ENCODE assay signal across 16 mouse cellular contexts in the genomic region with DNA sequence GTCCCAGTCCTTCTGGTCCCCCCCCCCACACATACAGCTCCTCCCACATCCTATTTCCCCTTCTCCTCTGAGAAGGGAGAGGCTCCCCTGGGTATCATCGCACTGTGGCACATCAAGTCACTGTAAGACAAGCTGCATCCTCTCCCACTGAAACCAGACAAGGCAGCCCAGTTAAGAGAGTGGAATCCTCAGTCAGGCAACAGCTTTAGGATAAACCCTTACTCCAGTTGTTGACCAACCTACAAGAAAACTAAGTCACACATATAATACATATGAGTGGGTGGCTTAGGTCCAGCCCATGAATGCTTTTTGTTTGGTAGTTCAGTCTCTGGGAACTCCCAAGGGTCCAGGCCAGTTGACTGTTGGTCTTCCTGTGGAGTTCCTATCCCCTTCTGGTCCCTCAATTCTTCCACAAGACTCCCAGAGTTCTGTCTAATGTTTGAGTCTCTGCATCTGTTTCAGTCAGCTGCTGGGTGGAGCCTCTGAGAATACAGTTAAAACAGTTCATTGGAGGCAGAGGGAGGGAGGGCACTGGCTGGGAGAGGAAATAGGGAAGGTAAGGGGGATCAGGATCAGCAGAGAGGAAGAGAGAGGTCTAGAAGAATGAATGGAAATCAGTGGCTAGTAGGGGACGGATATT.
DNase-seq lines count a peak whose midpoint lies in the region; ATAC-seq lines count a peak whose summit lies in the region.
"Had no signal": no experiment of that assay in that cellular context is flagged by ENCODE, and none has a peak within 500 bp of the region (broad histone marks: within the 10 kb centered on the region; RNA-seq: fewer than 3 reads in every experiment).

No protein-coding gene starts in this region.

- ATAC-seq in kidney, embryonic 16.5 days (ENCODE audit: low FRiP score, low TSS enrichment): peak; percentile 35; the same call in 1 of the 2 replicates
- ATAC-seq in hindbrain, embryonic 16.5 days: no peak
- no peak for ATAC-seq in megakaryocyte-erythroid progenitor cell, adult 5-6 weeks (replicated peaks; ENCODE audit: low FRiP score, low TSS enrichment, poor library complexity, severe bottlenecking)

- H3K9ac ChIP-seq in kidney, embryonic 16.5 days (replicated peaks; ENCODE audit: low read length): no peak overlapping the region
- H3K9ac ChIP-seq in hindbrain, embryonic 16.5 days (ENCODE audit: low read depth, low read length): no peak overlapping the region
- H3K9ac ChIP-seq: lung, embryonic 15.5 days; neural tube, embryonic 13.5 days had no signal

- H3K4me3 ChIP-seq in kidney, embryonic 16.5 days (ENCODE audit: low read length): no peak overlapping the region
- no peak overlapping the region for H3K4me3 ChIP-seq in hindbrain, embryonic 16.5 days (ENCODE audit: low read length)
- H3K4me3 ChIP-seq: lung, embryonic 15.5 days; neural tube, embryonic 13.5 days had no signal

- 63% methylated on average over 2 of the region's 2 CpGs for WGBS in kidney, embryonic 16.5 days
- 86% methylated on average over 2 of the region's 2 CpGs for WGBS in hindbrain, embryonic 16.5 days

- peaks cover 4% of the 10 kb centered on the region; the same call in 1 of the 2 replicates for H3K9me3 ChIP-seq in kidney, embryonic 16.5 days (ENCODE audit: low read length)
- no peaks in the 10 kb centered on the region for H3K9me3 ChIP-seq in hindbrain, embryonic 16.5 days (ENCODE audit: control insufficient read depth, low read length)
- H3K9me3 ChIP-seq: lung, embryonic 15.5 days; neural tube, embryonic 13.5 days had no signal

- H3K4me1 ChIP-seq in kidney, embryonic 16.5 days (ENCODE audit: insufficient read depth, low read length): no peaks in the 10 kb centered on the region
- no peaks in the 10 kb centered on the region for H3K4me1 ChIP-seq in hindbrain, embryonic 16.5 days (ENCODE audit: control insufficient read depth, insufficient read depth, low read depth, low read length)
- H3K4me1 ChIP-seq: lung, embryonic 15.5 days; neural tube, embryonic 13.5 days had no signal

- no peaks in the 10 kb centered on the region for H3K36me3 ChIP-seq in kidney, embryonic 16.5 days (ENCODE audit: insufficient read depth, low read length)
- H3K36me3 ChIP-seq in hindbrain, embryonic 16.5 days (ENCODE audit: control insufficient read depth, insufficient read depth, low read length): no peaks in the 10 kb centered on the region
- H3K36me3 ChIP-seq: lung, embryonic 15.5 days; neural tube, embryonic 13.5 days had no signal

- DNase-seq in gastrocnemius, postnatal 25 days: peak; percentile 10
- no peak for DNase-seq in gastrocnemius, postnatal 10 days
- DNase-seq in kidney, adult 18-20 months: no peak
- peak; percentile 57 to 72 for DNase-seq in heart, adult 9 months (ENCODE audit: low spot score in 2 of 2)
- peak; percentile 15 to 24 for DNase-seq in kidney, postnatal 4 days
- DNase-seq: cerebellum, postnatal 10 days; gastrocnemius, postnatal 14 days; liver; right cerebral cortex, postnatal 14 days; thymus, postnatal 14 days had no signal

- no peak overlapping the region for H3K4me2 ChIP-seq in kidney, embryonic 16.5 days (replicated peaks; ENCODE audit: low read depth, low read length)
- H3K4me2 ChIP-seq in hindbrain, embryonic 16.5 days (ENCODE audit: low read length): no peak overlapping the region
- H3K4me2 ChIP-seq: lung, embryonic 15.5 days; midbrain, embryonic 11.5 days; neural tube, embryonic 13.5 days had no signal

- H3K27ac ChIP-seq in kidney, embryonic 16.5 days (ENCODE audit: low read length): peak overlapping the region; percentile 4; the same call in 1 of the 2 replicates
- no peak overlapping the region for H3K27ac ChIP-seq in hindbrain, embryonic 16.5 days (ENCODE audit: low read depth, low read length)
- H3K27ac ChIP-seq: lung, embryonic 15.5 days; neural tube, embryonic 13.5 days had no signal

- no peaks in the 10 kb centered on the region for H3K27me3 ChIP-seq in kidney, embryonic 16.5 days (ENCODE audit: insufficient read depth, low read length)
- no peaks in the 10 kb centered on the region for H3K27me3 ChIP-seq in hindbrain, embryonic 16.5 days (replicated peaks; ENCODE audit: control insufficient read depth, insufficient read depth, low read length)
- H3K27me3 ChIP-seq: lung, embryonic 15.5 days; neural tube, embryonic 13.5 days had no signal

Comparison
In these comparisons a context has a peak if more than half of its experiments do, and no peak if none do; other contexts are left out.
1. DNase-seq: peak in gastrocnemius, postnatal 25 days (single experiment), heart, adult 9 months (2 of 2) and kidney, postnatal 4 days (2 of 2); none in gastrocnemius, postnatal 10 days (single experiment) and kidney, adult 18-20 months (single experiment).